Mouse (Mus musculus) gastrocnemius, adult 18-20 months (tissue): ENCODE results near the gene Tirap. TPM values are rescaled to one million over a fixed set of nuclear protein-coding genes. Genes with fewer than 3 reads are reported as not detected.

Source experiments
- DNase-seq: peaks from one replicate; pipeline ENCODE4 v3.0.0; 2021; ENCODE audit warnings: low spot score
- total RNA-seq, 2 experiments: library from RNA; stranded (reverse); gene quantifications; 2 replicates each; pipeline ENCODE4 v1.2.3; 2021

The Tirap gene
- total RNA-seq, 2 experiments from 2014 or later, result 24.4 to 35.0 TPM

DNA sequence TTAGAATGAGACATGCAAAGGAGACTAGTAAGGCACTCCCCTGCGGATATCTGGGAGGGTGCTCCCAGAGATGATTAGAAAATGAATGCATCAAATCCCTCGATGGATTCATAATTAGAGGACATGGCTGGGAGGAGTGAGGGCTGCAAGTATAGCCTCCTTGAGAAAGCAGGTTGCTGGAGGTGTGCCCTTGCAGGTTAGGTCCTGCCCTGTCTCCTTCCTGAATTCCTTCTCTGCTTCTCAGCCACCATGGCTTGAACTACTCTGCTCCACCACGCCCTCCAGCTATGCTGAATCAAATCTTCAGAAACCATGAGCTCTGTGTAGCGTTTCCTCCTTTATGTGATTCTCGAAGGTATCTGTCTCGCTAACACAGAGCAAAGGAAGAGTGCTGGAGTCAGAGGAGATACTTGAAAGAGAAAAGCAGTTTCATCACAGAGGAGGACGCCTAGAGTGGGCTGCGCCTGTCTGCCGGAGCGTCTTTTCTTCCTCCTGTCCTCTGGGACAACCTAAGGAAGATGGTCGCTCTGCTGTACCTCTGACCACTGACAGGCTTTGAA, 7.0 kb downstream of the Tirap start:
- DNase-seq, result no peak

DNA sequence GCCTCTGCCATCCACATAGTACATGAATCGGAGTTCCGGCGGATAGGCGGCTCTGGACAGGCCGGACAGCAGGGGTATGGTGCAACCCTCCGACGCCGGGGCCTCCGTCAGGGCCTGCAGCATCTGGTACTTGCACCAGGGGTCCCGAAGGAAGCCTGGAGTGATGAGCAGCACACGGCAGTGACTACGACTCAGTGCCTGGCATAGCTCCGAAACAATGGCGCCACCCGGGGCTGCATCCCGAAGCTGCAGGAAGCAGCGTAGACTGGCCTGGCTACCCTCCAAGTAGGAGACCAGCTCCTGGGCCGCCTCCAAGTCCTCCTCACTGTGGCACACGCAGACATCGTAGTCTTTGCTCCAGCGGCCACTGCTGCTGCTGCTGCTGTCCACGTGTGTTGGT, 11.4 kb downstream of the Tirap start:
- no peak for DNase-seq

DNA sequence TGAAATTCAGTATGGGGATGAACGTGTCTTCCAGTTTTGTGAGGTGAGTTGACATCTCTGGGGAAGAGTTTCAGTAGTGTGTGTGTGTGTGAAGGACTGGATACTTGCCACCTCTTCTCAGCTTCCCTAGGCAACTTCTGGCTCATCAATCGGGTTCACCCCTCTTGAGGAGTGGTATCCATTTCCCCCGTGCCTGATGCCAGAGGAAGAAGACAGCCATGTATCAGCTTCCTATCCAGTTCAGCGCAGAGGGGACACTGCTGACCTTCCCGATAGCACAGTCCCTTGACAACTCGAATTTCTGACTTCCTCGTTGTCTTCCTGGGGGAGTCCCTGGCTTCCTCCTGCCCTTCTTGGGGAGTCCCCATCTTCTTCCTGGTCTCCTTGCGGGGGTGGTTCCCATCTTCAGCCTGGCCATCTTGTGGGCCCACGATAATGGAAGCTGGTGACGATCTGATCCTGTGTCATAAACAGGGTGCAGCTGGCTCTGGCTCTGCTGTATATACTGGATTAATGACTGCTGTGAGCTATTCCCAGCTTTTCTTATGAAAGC, 12.7 kb downstream of the Tirap start:
- DNase-seq, result peak; percentile 65

- DNase-seq, result no peak
Observed at GRCm38 (mm10) chr9:35186430-35186829, 13.7 kb downstream of the Tirap start.

- DNase-seq, result no peak
Observed at GRCm38 (mm10) chr9:35183359-35183758, 16.7 kb downstream of the Tirap start.

DNA sequence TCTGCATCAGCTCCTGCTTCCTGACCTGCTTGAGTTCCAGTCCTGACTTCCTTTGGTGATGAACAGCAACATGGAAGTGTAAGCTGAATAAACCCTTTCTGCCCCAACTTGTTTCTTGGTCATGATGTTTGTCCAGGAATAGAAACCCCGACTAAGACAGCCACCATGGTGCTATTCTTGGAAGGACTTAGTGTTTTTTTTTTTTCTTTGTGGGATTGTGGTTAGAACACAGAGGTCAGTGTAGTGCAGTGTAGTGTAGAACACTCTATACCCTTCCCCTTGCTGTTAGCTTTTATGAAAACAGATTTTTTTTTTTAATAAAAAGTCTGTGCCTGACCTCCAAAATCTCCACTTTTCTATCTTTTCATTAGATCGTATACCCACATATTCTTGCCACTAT, 17.3 kb downstream of the Tirap start:
- no peak for DNase-seq

DNA sequence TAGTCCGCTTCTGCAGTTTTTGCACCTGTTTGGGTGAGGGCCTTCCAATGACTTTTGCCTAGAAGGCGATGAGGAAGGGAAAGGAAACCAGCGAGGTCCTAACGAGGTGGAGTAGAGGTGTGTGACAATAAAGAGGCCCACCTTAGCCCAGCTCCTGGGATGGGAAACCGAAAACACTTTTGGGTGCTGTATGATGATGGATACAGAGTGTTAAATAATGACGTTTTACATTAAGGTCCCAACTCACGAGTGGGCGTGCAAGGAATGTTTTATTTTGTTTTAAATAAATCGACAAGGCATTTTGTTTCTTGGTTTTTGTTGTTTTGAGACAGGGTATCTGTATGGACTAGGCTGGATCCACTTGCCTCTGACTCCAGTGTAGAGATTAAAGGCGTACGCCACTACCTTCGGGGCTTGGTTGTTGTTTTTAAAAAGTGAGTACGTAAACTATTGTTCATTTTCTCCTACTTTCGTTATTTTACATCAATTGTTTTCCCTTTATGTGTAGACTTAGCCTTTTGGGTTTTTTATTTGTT, 23.9 kb downstream of the Tirap start:
- no peak for DNase-seq

DNA sequence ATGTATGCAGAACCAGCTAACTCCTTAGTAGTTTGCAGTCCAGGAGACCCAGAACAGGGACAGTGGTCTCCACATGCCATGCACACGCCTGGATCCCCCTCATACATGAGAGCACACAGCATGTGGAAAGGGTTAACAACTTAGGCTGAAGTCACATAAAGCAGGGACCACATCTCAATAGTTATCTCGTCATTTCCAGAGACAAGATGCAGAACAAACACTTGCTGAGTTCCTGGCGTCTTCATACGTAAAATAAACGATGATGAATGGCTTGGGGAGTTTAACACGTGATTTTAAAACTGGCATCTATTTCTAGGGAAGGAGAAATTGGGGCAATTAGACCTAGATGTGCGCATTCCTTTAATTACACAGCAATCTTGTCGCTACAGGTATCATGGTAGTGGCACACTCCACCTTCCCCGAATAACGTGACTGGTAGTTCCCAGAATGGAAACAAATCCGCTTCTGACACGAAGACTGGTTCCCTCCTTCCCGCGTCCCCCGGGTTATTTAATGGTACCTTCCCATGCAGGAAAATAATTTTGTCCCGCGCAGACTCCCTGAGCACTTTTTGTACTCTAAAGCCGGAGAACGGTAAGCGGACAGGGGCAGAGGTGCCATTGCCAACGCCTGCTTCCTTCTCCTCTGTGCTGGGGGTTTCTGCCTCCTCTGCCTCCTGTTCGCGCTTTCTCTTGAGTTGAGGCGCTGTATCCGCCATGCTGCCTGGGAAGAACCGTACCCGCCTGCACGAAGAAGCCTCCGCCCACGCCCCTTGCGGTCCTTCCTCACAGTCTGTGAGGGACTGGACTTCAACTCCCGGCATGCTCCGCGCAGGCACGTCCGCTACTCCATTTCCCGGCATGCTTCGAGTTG, 24.6 kb downstream of the Tirap start, which contains the start of gene Dcps:
Gene Dcps (minus strand): TSS at position 811 of the 873 bp plus-strand sequence.
- peak; percentile 95 for DNase-seq

DNA sequence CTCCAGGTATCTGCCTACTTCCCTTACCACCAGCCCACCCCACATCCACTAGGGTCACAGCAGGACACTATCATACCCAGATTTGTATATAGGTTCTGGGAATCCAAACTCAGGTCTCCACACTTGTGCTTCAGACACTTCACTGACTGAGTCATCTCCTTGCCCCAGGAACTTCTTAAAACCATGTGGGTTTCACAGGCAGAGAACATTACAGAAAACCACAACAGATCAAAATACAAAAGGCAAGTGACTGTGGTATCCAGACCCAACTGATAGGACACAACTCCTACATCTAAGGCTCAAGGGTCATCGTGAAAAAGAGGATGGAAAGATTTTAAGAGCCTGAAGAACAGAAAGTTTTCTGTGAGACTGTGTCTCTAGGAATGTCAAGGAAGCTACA, 26.8 kb downstream of the Tirap start:
- DNase-seq, result no peak

- DNase-seq, result no peak
Observed at GRCm38 (mm10) chr9:35170071-35170470, 30.0 kb downstream of the Tirap start.

- DNase-seq, result no peak
Observed at GRCm38 (mm10) chr9:35166798-35167635, 33.1 kb downstream of the Tirap start.

DNA sequence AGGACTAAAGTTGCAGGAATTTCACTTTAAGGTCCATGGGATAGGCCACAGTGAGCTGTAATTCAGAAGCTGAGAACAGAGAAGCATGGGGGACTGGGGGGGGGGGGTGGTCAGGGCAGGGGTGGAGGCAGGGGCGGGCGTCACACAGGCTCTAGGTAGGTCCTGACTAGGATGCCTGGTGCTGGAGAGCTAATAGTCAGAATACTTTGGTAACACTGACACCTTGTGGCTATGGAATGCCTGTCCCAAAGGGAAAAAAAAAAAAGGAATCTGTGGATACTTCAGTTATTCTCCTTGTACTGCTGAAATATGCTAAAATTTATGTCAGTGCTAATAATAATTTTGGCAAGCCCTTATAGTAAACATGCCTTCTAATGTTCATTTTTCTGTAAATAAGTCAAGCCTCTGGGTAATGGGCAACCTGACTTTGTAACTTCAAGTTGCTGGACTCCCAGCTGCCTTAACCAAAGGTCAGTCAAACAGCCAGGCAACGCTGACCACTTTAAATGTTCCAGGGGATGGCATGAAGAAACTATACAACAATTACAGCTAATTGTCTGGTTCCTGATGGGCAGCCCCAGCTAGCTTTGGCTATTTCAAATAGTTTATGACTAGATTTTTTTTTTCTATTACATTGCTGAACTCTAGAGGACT, 33.8 kb downstream of the Tirap start:
- DNase-seq, result no peak

- no peak for DNase-seq
Observed at GRCm38 (mm10) chr9:35164142-35164874, 35.8 kb downstream of the Tirap start.

DNA sequence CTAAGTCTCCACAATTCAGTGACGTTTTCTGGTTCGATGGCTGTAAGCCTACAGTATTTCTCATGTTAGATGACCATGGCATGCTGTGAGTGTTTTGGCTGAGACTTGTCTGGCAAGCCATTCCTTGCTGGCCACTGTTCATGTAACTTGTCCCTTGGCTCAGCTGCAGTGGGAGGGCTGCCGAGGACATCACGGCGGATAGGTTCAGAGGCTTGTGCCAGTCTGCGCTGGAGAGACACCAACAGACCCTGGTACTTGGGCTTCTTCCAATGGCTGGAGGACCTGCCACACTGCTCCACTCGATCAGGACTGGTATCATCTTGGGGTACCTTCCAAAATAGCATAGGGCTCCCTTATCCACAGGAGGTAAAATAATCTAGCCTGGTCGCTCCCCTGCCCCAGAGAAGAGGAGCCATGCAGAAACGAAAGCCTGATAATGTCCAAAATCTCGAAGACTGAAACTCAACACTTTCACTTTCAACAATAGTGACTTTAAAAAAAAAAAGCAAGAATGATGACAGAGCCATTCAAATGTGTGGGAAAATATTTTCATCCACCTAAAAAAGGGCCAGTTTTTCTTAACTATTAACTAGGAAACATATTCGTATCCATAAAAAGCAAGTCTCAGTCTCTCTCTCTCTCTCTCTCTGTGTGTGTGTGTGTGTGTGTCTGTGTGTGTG, 36.9 kb downstream of the Tirap start:
- DNase-seq, result peak; percentile 91

- DNase-seq, result no peak
Observed at GRCm38 (mm10) chr9:35161721-35162120, 38.4 kb downstream of the Tirap start.

DNA sequence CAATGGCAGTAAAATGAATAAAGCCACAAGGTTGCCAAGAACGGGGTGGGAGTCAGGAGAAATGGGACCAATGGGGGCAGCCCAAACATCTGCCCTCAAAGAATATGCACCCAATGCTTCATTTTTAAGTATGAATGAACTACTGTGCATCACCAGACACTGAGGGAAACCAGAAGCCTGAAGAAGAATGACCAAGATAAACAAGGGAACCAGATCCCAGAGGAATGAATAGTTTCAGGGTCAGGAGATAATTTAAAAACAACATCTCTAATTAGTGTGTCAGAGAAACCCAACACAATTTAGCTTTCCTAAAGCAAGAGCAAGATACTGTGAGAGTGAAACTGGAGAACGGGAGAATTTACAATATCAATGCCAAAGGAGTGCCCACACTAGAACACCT, 39.4 kb downstream of the Tirap start:
- DNase-seq, result no peak

DNA sequence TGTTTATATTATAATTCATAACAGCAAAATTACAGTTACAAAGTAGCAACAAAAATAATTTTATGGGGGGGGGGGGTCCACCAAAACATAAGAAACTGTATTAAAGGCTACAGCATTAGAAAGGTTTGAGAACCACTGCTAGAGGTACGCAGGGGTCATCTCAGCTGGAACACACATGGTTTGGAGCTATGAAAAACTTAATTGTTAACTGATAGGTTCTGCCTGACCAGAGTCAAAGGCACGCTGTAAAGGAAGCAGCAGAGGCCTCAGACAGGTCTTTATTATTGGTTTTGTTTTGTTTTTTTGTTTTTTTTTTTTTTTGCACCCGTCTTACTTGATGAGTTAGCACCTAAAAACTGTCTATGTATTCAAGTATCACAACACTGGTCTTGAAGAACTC, 41.6 kb downstream of the Tirap start:
- DNase-seq, result no peak

- no peak for DNase-seq
Observed at GRCm38 (mm10) chr9:35156862-35157261, 43.2 kb downstream of the Tirap start.

GRCm38 (mm10) chr9:35156002-35156710, 43.9 kb downstream of the Tirap start:
- peak; percentile 63 for DNase-seq
